Mouse (Mus musculus): ENCODE data around the gene Arhgap18. TPM values are rescaled to one million over a fixed set of nuclear protein-coding genes. Genes with fewer than 3 reads are reported as not detected.

Gene Arhgap18
- polyA plus RNA-seq, 1 experiment from 2014 or later: 42.1 TPM

DNA sequence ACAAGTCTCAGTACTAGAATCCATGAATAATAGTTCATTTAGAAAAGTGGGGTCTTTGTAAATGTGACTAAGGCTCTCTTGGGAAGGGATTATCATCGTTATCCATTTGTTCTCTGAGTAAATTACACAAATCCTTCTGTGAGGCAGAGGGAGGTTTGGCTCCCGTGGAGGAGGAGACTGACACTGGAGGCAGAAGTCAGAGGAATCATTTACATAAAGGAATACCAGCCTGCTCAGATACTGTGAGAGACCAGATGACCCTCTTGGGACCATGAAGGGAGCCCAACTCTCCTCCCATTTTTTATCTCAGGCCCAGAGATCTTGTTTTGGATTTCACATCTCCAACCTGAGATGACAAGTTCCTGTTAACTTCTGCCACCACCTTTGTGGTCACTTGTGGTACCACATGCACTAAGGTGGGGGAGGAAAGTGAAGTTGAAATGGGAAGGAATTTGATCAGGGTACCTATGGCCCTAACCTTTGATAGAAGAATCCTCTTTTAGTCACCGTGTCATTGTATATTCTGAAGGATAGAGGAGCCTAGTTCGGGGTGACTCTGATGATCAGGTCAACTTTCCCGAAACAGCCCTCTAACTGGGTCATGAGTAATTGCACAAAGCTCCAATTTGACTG, 51.2 kb downstream of the Arhgap18 start:
- H3K4me3 ChIP-seq (replicated peaks; ENCODE audit: low read depth, low read length): no peak overlapping the region
- no peaks in the 10 kb centered on the region for H3K4me1 ChIP-seq (replicated peaks; ENCODE audit: insufficient read depth, low read length)
- no peak for TF ChIP-seq CTCF (IDR thresholded peaks at IDR 0.05; ENCODE audit: low read depth)
- no peaks in the 10 kb centered on the region for H3K27me3 ChIP-seq (ENCODE audit: insufficient read depth, low read length)
- ATAC-seq (replicated peaks; ENCODE audit: low FRiP score, low read depth) (no peak), DNase-seq (ENCODE audit: low spot score) (no peak)
- 57% methylated on average over 5 of the region's 5 CpGs for WGBS
- H3K9ac ChIP-seq (ENCODE audit: low read depth, low read length): no peak overlapping the region
- H3K4me2 ChIP-seq (ENCODE audit: low read length): no peak overlapping the region
- no peaks in the 10 kb centered on the region for H3K9me3 ChIP-seq (replicated peaks; ENCODE audit: low read length)
- no peak overlapping the region for H3K27ac ChIP-seq
- H3K36me3 ChIP-seq (ENCODE audit: insufficient read depth, low read length): no peaks in the 10 kb centered on the region

- Histone ChIP-seq H3K27me3 (ENCODE audit: insufficient read depth, low read length) (no peaks in the 10 kb centered on the region), H3K4me1 (replicated peaks; ENCODE audit: insufficient read depth, low read length) (no peaks in the 10 kb centered on the region), H3K9ac (ENCODE audit: low read depth, low read length) (no peak overlapping the region), H3K36me3 (ENCODE audit: insufficient read depth, low read length) (no peaks in the 10 kb centered on the region), H3K4me3 (replicated peaks; ENCODE audit: low read depth, low read length) (no peak overlapping the region), H3K4me2 (ENCODE audit: low read length) (no peak overlapping the region), H3K27ac (no peak overlapping the region), H3K9me3 (replicated peaks; ENCODE audit: low read length) (no peaks in the 10 kb centered on the region)
- DNase-seq (ENCODE audit: low spot score) (no peak), ATAC-seq (replicated peaks; ENCODE audit: low FRiP score, low read depth) (no peak)
- 80% methylated on average over 1 of the region's 1 CpGs for WGBS
- no peak for TF ChIP-seq CTCF (IDR thresholded peaks at IDR 0.05; ENCODE audit: low read depth)
Observed at GRCm38 (mm10) chr10:26805007-26805406, 51.8 kb downstream of the Arhgap18 start.

- Histone ChIP-seq H3K4me3 (replicated peaks; ENCODE audit: low read depth, low read length) (no peak overlapping the region), H3K9ac (ENCODE audit: low read depth, low read length) (no peak overlapping the region), H3K27me3 (ENCODE audit: insufficient read depth, low read length) (no peaks in the 10 kb centered on the region), H3K9me3 (replicated peaks; ENCODE audit: low read length) (no peaks in the 10 kb centered on the region), H3K4me1 (replicated peaks; ENCODE audit: insufficient read depth, low read length) (no peaks in the 10 kb centered on the region), H3K36me3 (ENCODE audit: insufficient read depth, low read length) (no peaks in the 10 kb centered on the region), H3K27ac (no peak overlapping the region), H3K4me2 (ENCODE audit: low read length) (no peak overlapping the region)
- no peak for TF ChIP-seq CTCF (IDR thresholded peaks at IDR 0.05; ENCODE audit: low read depth)
- no peak for DNase-seq (ENCODE audit: low spot score)
- WGBS: 56% methylated on average over 3 of the region's 3 CpGs
- ATAC-seq (replicated peaks; ENCODE audit: low FRiP score, low read depth): no peak
Observed at GRCm38 (mm10) chr10:26806092-26806491, 52.9 kb downstream of the Arhgap18 start.

- Histone ChIP-seq H3K9ac (ENCODE audit: low read depth, low read length) (no peak overlapping the region), H3K27ac (no peak overlapping the region), H3K9me3 (replicated peaks; ENCODE audit: low read length) (no peaks in the 10 kb centered on the region), H3K4me2 (ENCODE audit: low read length) (no peak overlapping the region), H3K36me3 (ENCODE audit: insufficient read depth, low read length) (no peaks in the 10 kb centered on the region), H3K4me3 (replicated peaks; ENCODE audit: low read depth, low read length) (no peak overlapping the region), H3K27me3 (ENCODE audit: insufficient read depth, low read length) (no peaks in the 10 kb centered on the region), H3K4me1 (replicated peaks; ENCODE audit: insufficient read depth, low read length) (no peaks in the 10 kb centered on the region)
- no peak for TF ChIP-seq CTCF (IDR thresholded peaks at IDR 0.05; ENCODE audit: low read depth)
- WGBS: 89% methylated on average over 7 of the region's 7 CpGs
- no peak for ATAC-seq (replicated peaks; ENCODE audit: low FRiP score, low read depth)
- DNase-seq (ENCODE audit: low spot score): no peak
Observed at GRCm38 (mm10) chr10:26810059-26810458, 56.8 kb downstream of the Arhgap18 start.

GRCm38 (mm10) chr10:26810810-26811209, 57.6 kb downstream of the Arhgap18 start:
- Histone ChIP-seq H3K4me3 (replicated peaks; ENCODE audit: low read depth, low read length) (no peak overlapping the region), H3K27me3 (ENCODE audit: insufficient read depth, low read length) (no peaks in the 10 kb centered on the region), H3K36me3 (ENCODE audit: insufficient read depth, low read length) (no peaks in the 10 kb centered on the region), H3K9ac (ENCODE audit: low read depth, low read length) (no peak overlapping the region), H3K4me1 (replicated peaks; ENCODE audit: insufficient read depth, low read length) (no peaks in the 10 kb centered on the region), H3K9me3 (replicated peaks; ENCODE audit: low read length) (no peaks in the 10 kb centered on the region), H3K27ac (0 out of 2 replicates have a peak overlapping the region, but pooled peaks have one; percentile 5), H3K4me2 (ENCODE audit: low read length) (no peak overlapping the region)
- no peak for TF ChIP-seq CTCF (IDR thresholded peaks at IDR 0.05; ENCODE audit: low read depth)
- no peak for DNase-seq (ENCODE audit: low spot score)
- ATAC-seq (replicated peaks; ENCODE audit: low FRiP score, low read depth): 0 out of 2 replicates have a peak, but pooled peaks have one; percentile 33
- WGBS: 59% methylated on average over 5 of the region's 5 CpGs

DNA sequence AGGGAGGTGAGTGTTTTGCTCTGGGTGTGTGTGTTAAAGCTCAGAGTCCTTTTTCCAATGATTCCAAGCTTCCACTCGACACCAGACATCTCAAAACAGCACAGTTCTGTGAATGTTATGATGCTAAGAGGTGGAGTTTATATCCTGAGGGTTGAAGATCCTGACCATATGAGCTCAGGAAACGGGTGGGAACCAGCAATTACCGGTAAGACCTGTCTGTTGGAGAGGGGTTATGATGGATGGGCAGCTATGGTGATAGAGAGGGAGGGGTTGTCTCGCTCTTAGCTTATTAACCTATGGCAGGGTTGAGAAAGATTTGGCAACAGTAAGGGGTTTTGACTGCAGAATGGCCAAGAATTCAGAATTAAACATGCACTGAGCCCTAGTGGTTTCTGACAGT, 58.1 kb downstream of the Arhgap18 start:
- DNase-seq (ENCODE audit: low spot score) (no peak), ATAC-seq (replicated peaks; ENCODE audit: low FRiP score, low read depth) (no peak)
- Histone ChIP-seq H3K4me2 (ENCODE audit: low read length) (no peak overlapping the region), H3K4me3 (replicated peaks; ENCODE audit: low read depth, low read length) (no peak overlapping the region), H3K4me1 (replicated peaks; ENCODE audit: insufficient read depth, low read length) (no peaks in the 10 kb centered on the region), H3K9me3 (replicated peaks; ENCODE audit: low read length) (no peaks in the 10 kb centered on the region), H3K36me3 (ENCODE audit: insufficient read depth, low read length) (no peaks in the 10 kb centered on the region), H3K9ac (ENCODE audit: low read depth, low read length) (no peak overlapping the region), H3K27me3 (ENCODE audit: insufficient read depth, low read length) (no peaks in the 10 kb centered on the region), H3K27ac (no peak overlapping the region)
- WGBS: 51% methylated on average over 4 of the region's 4 CpGs
- no peak for TF ChIP-seq CTCF (IDR thresholded peaks at IDR 0.05; ENCODE audit: low read depth)

- WGBS: 97% methylated on average over 8 of the region's 8 CpGs
- Histone ChIP-seq H3K4me1 (replicated peaks; ENCODE audit: insufficient read depth, low read length) (no peaks in the 10 kb centered on the region), H3K9ac (ENCODE audit: low read depth, low read length) (no peak overlapping the region), H3K27me3 (ENCODE audit: insufficient read depth, low read length) (no peaks in the 10 kb centered on the region), H3K4me3 (replicated peaks; ENCODE audit: low read depth, low read length) (no peak overlapping the region), H3K9me3 (replicated peaks; ENCODE audit: low read length) (no peaks in the 10 kb centered on the region), H3K4me2 (ENCODE audit: low read length) (no peak overlapping the region), H3K36me3 (ENCODE audit: insufficient read depth, low read length) (no peaks in the 10 kb centered on the region), H3K27ac (no peak overlapping the region)
- no peak for DNase-seq (ENCODE audit: low spot score)
- no peak for TF ChIP-seq CTCF (IDR thresholded peaks at IDR 0.05; ENCODE audit: low read depth)
- ATAC-seq (replicated peaks; ENCODE audit: low FRiP score, low read depth): no peak
Observed at GRCm38 (mm10) chr10:26815646-26816045, 62.4 kb downstream of the Arhgap18 start.

Measured in kidney, postnatal 0 days (tissue).